Mouse (Mus musculus): ENCODE measurements around the gene Tas2r138. TPM values are rescaled to one million over a fixed set of nuclear protein-coding genes. Genes with fewer than 3 reads are reported as not detected.

Gene Tas2r138
- not detected in 2 replicates for polyA plus RNA-seq (2012; rRNA removed; ENCODE audit: low replicate concordance)

DNA sequence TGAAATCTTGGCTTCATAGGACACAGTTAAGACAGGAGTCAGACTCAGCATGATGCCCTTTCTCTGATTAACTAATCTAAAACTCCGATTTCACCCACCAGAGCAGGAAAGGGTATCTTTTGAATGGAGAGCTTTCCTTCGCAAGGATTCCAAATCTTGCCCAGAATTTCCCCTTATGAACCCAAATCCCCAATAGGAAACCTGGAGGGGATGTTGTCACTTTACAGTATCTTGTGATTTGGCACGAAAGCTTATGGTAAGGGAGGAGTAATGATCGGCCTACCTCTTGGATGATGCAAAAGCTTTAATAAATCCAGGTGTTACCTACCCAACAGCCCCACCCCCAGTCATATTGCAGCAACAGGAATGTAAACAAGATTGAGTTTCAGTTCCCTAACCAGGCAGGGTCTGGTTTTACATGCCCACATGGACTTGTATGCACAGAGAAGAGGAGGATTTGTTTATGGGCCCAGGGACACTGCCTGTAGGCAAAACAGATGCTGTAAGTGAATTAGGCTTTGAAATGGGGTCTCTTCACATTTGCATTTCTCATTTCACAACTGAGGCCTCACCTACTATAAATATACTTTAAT, at the start of gene Tas2r138:
TSS of gene Tas2r138 (minus strand) at position 51 of the 593 bp plus-strand sequence.

GRCm38 (mm10) chr6:40628406-40629000, 15.4 kb upstream of the Tas2r138 start, which contains the start of gene Mgam:
TSS of gene Mgam (plus strand) at chr6:40628831.

GRCm38 (mm10) chr6:40585645-40586044, 27.5 kb downstream of the Tas2r138 start, which contains the start of gene Clec5a:
TSS of gene Clec5a (minus strand) at chr6:40585821.

GRCm38 (mm10) chr6:40569187-40569586, 43.9 kb downstream of the Tas2r138 start, which contains the start of gene Olfr460:
TSS of gene Olfr460 (plus strand) at chr6:40569487.

Other genes with a start within 250 kb of the Tas2r138 start
- gene E330009J07Rik, start 177.2 kb downstream of the Tas2r138 start, polyA plus RNA-seq (2012; rRNA removed; ENCODE audit: low replicate concordance): 2.4 and 6.3 TPM in 2 replicates
- not detected in 2 replicates for gene Wee2, start 174.2 kb downstream of the Tas2r138 start, polyA plus RNA-seq (2012; rRNA removed; ENCODE audit: low replicate concordance)
- gene Ssbp1, start 142.0 kb downstream of the Tas2r138 start, polyA plus RNA-seq (2012; rRNA removed; ENCODE audit: low replicate concordance): 9.5 and 14.1 TPM in 2 replicates
- gene Tas2r137, start 122.1 kb downstream of the Tas2r138 start, polyA plus RNA-seq (2012; rRNA removed; ENCODE audit: low replicate concordance): not detected in 2 replicates
- gene Tas2r108, start 119.8 kb downstream of the Tas2r138 start, polyA plus RNA-seq (2012; rRNA removed; ENCODE audit: low replicate concordance): not detected in 2 replicates
- gene Prss37, start 93.8 kb downstream of the Tas2r138 start, polyA plus RNA-seq (2012; rRNA removed; ENCODE audit: low replicate concordance): not detected in 2 replicates
- gene Olfr461, start 58.3 kb downstream of the Tas2r138 start, polyA plus RNA-seq (2012; rRNA removed; ENCODE audit: low replicate concordance): not detected in 2 replicates
- gene Olfr460, start 43.8 kb downstream of the Tas2r138 start, polyA plus RNA-seq (2012; rRNA removed; ENCODE audit: low replicate concordance): 0.15 TPM in 1 of 2 replicates, not detected in the other
- 0.52 and 0.72 TPM in 2 replicates for gene Clec5a, start 27.5 kb downstream of the Tas2r138 start, polyA plus RNA-seq (2012; rRNA removed; ENCODE audit: low replicate concordance)
- gene Mgam, start 15.5 kb upstream of the Tas2r138 start, polyA plus RNA-seq (2012; rRNA removed; ENCODE audit: low replicate concordance): 0.52 and 0.73 TPM in 2 replicates